Mouse (Mus musculus) lung, postnatal 0 days (tissue): ENCODE results near the gene Gm5617.

Experiments used
- CTCF ChIP-seq: IDR thresholded peaks from 2 replicates; pipeline ENCODE4 v1.5.1; 2016; ENCODE audit warnings: antibody characterized with exemption, mild to moderate bottlenecking
- EP300 ChIP-seq: IDR thresholded peaks from 2 replicates; pipeline ENCODE4 v1.6.1; 2016; ENCODE audit warnings: antibody characterized with exemption, mild to moderate bottlenecking, control low read depth

DNA sequence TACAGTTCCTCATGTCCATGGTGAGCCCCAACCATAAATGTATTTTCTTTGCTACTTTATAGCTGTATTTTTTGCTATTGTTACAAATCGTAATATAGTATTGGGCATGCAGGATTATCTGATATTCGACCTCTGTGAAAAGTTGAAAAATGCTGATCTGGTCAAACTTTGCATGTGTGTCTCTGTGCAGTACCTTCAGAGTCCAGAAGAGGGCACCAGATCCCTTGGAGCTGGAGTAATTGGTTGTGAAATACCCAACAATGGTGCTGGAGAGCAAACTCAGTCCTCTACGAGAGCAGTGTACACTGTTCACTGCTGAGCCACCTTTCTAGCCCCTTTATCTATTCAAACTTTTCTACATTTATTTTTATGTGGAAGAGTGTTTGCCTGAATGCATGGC, 28.4 kb upstream of the Gm5617 start:
- TF ChIP-seq CTCF (peak; percentile 96), EP300 (no peak)
